Mouse (Mus musculus): ENCODE measurements at regions not wholly inside any gene's neighbourhood (a gene's known extent, or its start where the extent isn't known, plus 50 kb on each side); places are given as distances from the start of the nearest gene placed in this dataset.

DNA sequence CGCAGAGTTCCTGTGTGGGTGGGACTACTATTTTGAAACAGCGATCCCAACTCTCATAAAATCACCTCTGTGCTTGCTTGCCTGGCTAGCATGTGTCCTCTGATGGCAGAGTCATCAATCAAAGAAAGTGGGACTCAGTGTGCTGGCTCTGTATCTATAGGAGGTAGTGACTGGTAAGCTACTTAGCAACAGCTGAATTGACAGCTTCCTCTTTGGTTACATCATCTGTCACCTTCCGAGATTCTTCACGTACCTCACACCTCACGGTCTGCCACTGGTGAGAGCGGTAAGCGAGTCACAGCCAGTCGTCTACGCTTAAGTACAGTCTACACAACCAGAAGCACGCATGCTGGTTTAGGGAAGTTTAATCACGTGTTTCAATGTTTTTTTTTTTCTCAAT, 159.5 kb downstream of the Gm11077 start:
- no peak for TF ChIP-seq MYB (IDR thresholded peaks at IDR 0.05; ENCODE audit: low read depth, low read length)
- TF ChIP-seq SIN3A (IDR thresholded peaks at IDR 0.05; ENCODE audit: low read length): no peak
- no peak for TF ChIP-seq ZNF384 (IDR thresholded peaks at IDR 0.05; ENCODE audit: low read depth, low read length)
- TF ChIP-seq TCF12 (IDR thresholded peaks at IDR 0.05; ENCODE audit: low read depth, low read length): no peak
- TF ChIP-seq TAL1 (IDR thresholded peaks at IDR 0.05; ENCODE audit: low read length): no peak
- TF ChIP-seq CTCF (IDR thresholded peaks at IDR 0.05 in 2 of 3, conservative IDR thresholded peaks at IDR 0.05 in 1 of 3; ENCODE audit: control insufficient read depth in 1 of 3, insufficient read depth in 1 of 3, low read depth in 2 of 3, low read length in 3 of 3, poor library complexity in 1 of 3, severe bottlenecking in 1 of 3): no peak
- no peak for TF ChIP-seq EP300 (IDR thresholded peaks at IDR 0.05; ENCODE audit: low read depth in 1 of 2, low read length in 2 of 2)
- no peak for TF ChIP-seq MEF2A (IDR thresholded peaks at IDR 0.05; ENCODE audit: extremely low read depth, insufficient replicate concordance, low read depth, low read length, poor library complexity, severe bottlenecking)
- TF ChIP-seq USF2 (IDR thresholded peaks at IDR 0.05; ENCODE audit: borderline replicate concordance in 1 of 2, insufficient read depth in 1 of 2, low read depth in 1 of 2, low read length in 2 of 2): no peak
- TF ChIP-seq ZMIZ1 (IDR thresholded peaks at IDR 0.05; ENCODE audit: low read depth, low read length): no peak
- TF ChIP-seq MYC (IDR thresholded peaks at IDR 0.05; ENCODE audit: low read depth, low read length): no peak
- no peak for TF ChIP-seq POLR2A (IDR thresholded peaks at IDR 0.05; ENCODE audit: control insufficient read depth in 1 of 2, insufficient read depth in 1 of 2, low read depth in 1 of 2, low read length in 2 of 2, poor library complexity in 1 of 2)
- no peak for TF ChIP-seq NELFE (IDR thresholded peaks at IDR 0.05; ENCODE audit: low read depth, low read length)

All from MEL (cell line).